Mouse (Mus musculus) ES-E14 (cell line): Measurements from ENCODE around the gene Insc. TPM values are rescaled to one million over a fixed set of nuclear protein-coding genes. Genes with fewer than 3 reads are reported as not detected.
"Not testable (repeated sequence)": the region's sequence is repeated elsewhere in the genome, so short reads cannot be mapped to it uniquely, and the experiment has no call there.

ENCODE experiments used
- DNase-seq: peaks from one replicate; pipeline ENCODE4 v3.0.0-alpha.2; 2013; ENCODE audit warnings: low read depth, low spot score
- H3K27ac ChIP-seq: 2 replicates; pipeline ENCODE4 v1.5.1; 2012; ENCODE audit warnings: low read depth, mild to moderate bottlenecking, low read length, moderate library complexity, mixed read lengths; ENCODE audit not compliant: poor library complexity, insufficient read depth, severe bottlenecking
- H3K36me3 ChIP-seq: 2 replicates; pipeline ENCODE4 v1.6.1; 2012; ENCODE audit warnings: mild to moderate bottlenecking, low read length, moderate library complexity, mixed read lengths; ENCODE audit not compliant: control insufficient read depth, poor library complexity, insufficient read depth, severe bottlenecking
- H3K4me1 ChIP-seq, 2 experiments: fragments of 150-350 bp in 1 of 2; sonication (generic) in 1 of 2; 2 replicates each; pipeline ENCODE4 v1.6.1; 2012; ENCODE audit warnings: low read length in 2 of 2, mild to moderate bottlenecking in 1 of 2, mixed read lengths in 1 of 2; ENCODE audit not compliant: control insufficient read depth in 2 of 2, insufficient read depth in 2 of 2, poor library complexity in 1 of 2
- H3K4me3 ChIP-seq, 2 experiments: fragments of 150-350 bp in 1 of 2; sonication (generic) in 1 of 2; 2 replicates each; pipeline ENCODE4 v1.5.1; 2012; ENCODE audit warnings: low read length in 2 of 2, low read depth in 1 of 2, mild to moderate bottlenecking in 1 of 2, mixed read lengths in 1 of 2; ENCODE audit not compliant: insufficient read depth in 1 of 2, poor library complexity in 1 of 2, severe bottlenecking in 1 of 2
- H3K9ac ChIP-seq: 2 replicates; pipeline ENCODE4 v1.6.1; 2012; ENCODE audit warnings: low read depth, mild to moderate bottlenecking, low read length, mixed read lengths; ENCODE audit not compliant: poor library complexity, insufficient read depth, severe bottlenecking
- H3K9me3 ChIP-seq: fragments of 150-350 bp; sonication (generic); 2 replicates; pipeline ENCODE4 v1.6.1; 2012; ENCODE audit warnings: low read depth, mild to moderate bottlenecking, low read length; ENCODE audit not compliant: control insufficient read depth, insufficient read depth
- CHD2 ChIP-seq: IDR thresholded peaks from 2 replicates; pipeline ENCODE4 v1.6.1; 2014; ENCODE audit warnings: mild to moderate bottlenecking, low read depth, low read length, inconsistent platforms
- HCFC1 ChIP-seq: IDR thresholded peaks from 2 replicates; pipeline ENCODE4 v1.6.1; 2012; ENCODE audit warnings: low read length, inconsistent platforms, borderline replicate concordance; ENCODE audit not compliant: insufficient read depth
- MAFK ChIP-seq: IDR thresholded peaks from 2 replicates; pipeline ENCODE4 v1.6.1; 2014; ENCODE audit warnings: mild to moderate bottlenecking, low read depth, low read length, inconsistent platforms; ENCODE audit not compliant: insufficient read depth
- ZC3H11A ChIP-seq: IDR thresholded peaks from 2 replicates; pipeline ENCODE4 v1.6.1; 2012; ENCODE audit warnings: low read depth, mild to moderate bottlenecking, inconsistent platforms, low read length, borderline replicate concordance
- ZNF384 ChIP-seq: IDR thresholded peaks from 2 replicates; pipeline ENCODE4 v1.6.1; 2012; ENCODE audit warnings: low read depth, low read length, inconsistent platforms
- in situ Hi-C, 2 experiments: fragments of 600-800 bp; cut with MboI; formaldehyde crosslinking; loops; one replicate each; pipeline ENCODE4 v1.15.1; 2025; ENCODE audit warnings: low sequenced_read_pairs in 2 of 2, inconsistent platforms in 1 of 2; ENCODE audit not compliant: unreplicated experiment in 2 of 2
- total RNA-seq: library from RNA; depleted of rRNA; stranded (reverse); fragments of 300-350 nt; gene quantifications from 2 replicates; pipeline ENCODE4 v1.2.3, GENCODE M21; 2012

Insc gene
- total RNA-seq, 1 experiment: 1.7 TPM

DNA sequence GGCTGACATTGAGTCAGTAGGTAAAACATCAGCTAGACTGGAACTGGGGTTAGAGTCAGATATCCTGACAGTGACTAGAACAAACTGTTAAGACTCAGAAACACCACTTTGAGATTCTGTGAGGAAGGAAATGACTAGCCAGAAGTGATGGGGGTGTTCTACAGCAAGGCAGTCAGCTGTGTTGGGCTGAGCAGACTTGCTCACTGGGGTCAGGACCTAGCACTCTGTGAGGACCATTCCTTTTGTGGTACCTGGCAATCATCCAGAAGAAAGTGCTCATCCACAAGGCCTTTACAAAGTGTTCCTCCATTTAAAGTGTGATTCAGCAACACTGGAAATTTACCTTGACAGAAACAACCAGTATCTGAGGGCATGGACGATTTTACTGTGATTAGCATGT is 31.0 kb upstream of the Insc start:
- H3K27ac ChIP-seq: no peak overlapping the region
- TF ChIP-seq HCFC1 (no peak), MAFK (no peak), CHD2 (no peak), ZNF384 (no peak), ZC3H11A (no peak)
- in situ Hi-C loops: no loop called here

DNA sequence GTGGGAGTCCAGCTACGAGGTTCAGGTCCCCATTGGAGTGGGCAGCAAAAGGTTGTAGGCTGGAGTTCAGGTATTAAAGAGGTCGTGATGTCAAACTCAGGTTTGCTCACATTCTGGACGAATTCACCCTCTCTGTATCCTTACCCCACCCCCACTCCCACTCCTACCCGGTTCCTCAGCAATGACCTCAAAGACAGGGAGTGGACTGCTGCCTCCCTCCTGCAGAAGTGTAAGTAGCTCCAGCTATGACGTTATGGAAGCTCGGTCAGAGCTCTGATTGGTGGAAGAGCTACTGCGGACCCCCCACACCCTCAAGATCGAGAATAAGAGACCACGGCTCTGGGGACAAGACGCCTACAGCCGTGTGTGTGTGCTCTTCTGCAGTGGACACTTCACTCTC is 25.2 kb upstream of the Insc start, which contains the start of gene Calcb:
Gene Calcb (plus strand): TSS at position 344 of the 400 bp plus-strand sequence.
- Histone ChIP-seq H3K4me1 (no peaks in the 10 kb centered on the region), H3K9ac (no peak within 1 kb of the TSS), H3K27ac (no peak within 1 kb of the TSS), H3K4me3 (0 out of 4 replicates have a peak within 1 kb of the TSS, but pooled peaks of 1 of the 2 experiments have one; percentile 20), H3K36me3 (no peaks in the 10 kb centered on the region), H3K9me3 (no peaks in the 10 kb centered on the region)
- TF ChIP-seq CHD2 (no peak), MAFK (no peak), ZNF384 (no peak), HCFC1 (no peak), ZC3H11A (no peak)
- DNase-seq: no peak
- in situ Hi-C loops: no loop called here

More for the DNA sequence above, 31.0 kb upstream of the Insc start:
- DNase-seq: no peak
- no peaks in the 10 kb centered on the region for H3K4me1 ChIP-seq
- no peak overlapping the region for H3K4me3 ChIP-seq
- no peaks in the 10 kb centered on the region for H3K36me3 ChIP-seq
- H3K9me3 ChIP-seq: no peaks in the 10 kb centered on the region
- H3K9ac ChIP-seq: no peak overlapping the region

DNA sequence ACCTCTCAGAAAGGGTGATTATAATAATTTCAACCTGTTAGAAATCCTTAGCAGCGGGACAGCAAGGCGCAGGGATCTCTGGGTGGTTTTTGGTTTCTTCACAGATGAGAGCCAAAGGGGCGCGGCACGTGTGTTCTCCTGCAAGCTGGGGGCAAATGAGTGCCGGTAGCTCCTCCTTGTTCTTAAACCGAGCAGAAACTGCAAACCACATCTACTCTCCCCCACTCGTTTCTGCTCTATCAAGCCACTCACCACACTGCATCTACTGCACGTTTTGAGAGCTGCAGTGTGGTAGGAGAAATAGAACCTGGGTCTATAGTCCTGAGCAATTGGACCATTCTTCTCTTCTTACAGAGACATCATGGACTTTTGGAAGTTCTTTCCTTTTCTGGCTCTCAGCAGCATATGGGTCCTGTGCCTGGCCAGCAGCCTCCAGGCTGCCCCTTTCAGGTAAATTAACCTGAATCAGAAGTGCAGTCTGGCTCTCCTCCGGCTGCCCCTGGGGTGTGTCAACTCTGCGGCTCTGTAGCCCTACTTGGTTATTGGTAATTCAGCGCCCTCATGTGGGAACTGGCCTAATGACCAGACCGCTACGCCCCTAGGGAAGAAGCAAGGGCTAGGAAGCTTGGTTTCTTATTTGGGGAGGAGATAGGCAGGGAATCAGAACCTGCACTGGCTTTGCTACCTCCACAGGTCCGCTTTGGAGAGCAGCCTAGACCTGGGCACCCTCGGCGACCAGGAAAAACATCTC is 23.9 kb upstream of the Insc start:
- DNase-seq: no peak
- H3K9me3 ChIP-seq: no peaks in the 10 kb centered on the region
- TF ChIP-seq ZC3H11A (peak; percentile 62; the same call in 1 of the 2 replicates), CHD2 (no peak)
- in situ Hi-C loops: no loop called here
- 0 out of 4 replicates have a peak overlapping the region, but pooled peaks of 1 of the 2 experiments have one; percentile 20 for H3K4me3 ChIP-seq
- no peaks in the 10 kb centered on the region for H3K4me1 ChIP-seq
- no peaks in the 10 kb centered on the region for H3K36me3 ChIP-seq
- H3K27ac ChIP-seq: no peak overlapping the region
- H3K9ac ChIP-seq: no peak overlapping the region

DNA sequence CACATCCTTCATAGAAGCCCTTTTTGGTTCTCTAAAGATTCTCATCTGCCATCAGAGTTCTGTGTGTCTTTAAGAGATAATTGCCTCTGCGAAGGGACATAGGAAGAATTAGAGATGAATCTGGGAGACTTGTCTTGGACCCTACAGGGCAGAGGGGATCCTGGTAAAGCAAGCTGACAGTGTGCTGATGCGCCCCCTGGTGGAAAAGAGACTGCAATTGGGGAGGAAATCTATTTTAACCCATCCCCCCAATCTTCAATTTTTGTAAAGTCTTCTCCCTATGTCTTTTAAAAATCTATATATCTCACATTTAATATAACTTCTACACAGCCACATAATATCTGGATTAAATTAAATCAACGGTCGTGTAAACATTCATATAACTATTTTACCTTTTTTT is 13.8 kb upstream of the Insc start:
- H3K9me3 ChIP-seq, DNase-seq, H3K4me3 ChIP-seq, H3K27ac ChIP-seq, H3K4me1 ChIP-seq, H3K36me3 ChIP-seq, H3K9ac ChIP-seq: not testable (repeated sequence)
- in situ Hi-C loops: loop anchor here in 1 of 2 experiments (10.0 kb wide), 1 partner anchor 85 kb away; no protein-coding TSS in a partner anchor

DNA sequence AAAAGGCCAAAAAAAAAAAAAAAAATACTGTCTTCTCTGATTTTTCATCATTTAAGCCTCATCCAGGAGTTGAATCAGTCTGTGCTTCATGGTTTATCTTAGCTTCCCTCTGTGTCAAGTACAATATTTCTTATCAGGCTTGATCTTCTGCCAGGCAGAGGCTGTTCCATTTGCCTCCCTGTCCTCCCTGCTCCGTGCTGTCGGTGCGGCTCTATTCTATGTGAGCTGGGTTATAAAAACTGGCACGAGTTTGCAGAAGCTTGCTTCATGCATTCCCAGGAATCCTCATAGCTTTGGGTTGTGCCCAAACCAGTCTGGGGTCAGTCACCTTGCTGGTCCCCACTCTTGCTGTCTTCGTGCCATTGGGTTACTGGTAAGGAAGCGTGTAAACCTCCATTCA is 12.3 kb upstream of the Insc start:
- no peak overlapping the region for H3K9ac ChIP-seq
- no peaks in the 10 kb centered on the region for H3K36me3 ChIP-seq
- no peak for DNase-seq
- TF ChIP-seq ZNF384 (no peak), ZC3H11A (no peak), CHD2 (no peak), MAFK (no peak), HCFC1 (no peak)
- no peak overlapping the region for H3K27ac ChIP-seq
- no peaks in the 10 kb centered on the region for H3K4me1 ChIP-seq
- H3K9me3 ChIP-seq: no peaks in the 10 kb centered on the region
- in situ Hi-C loops: loop anchor here in 1 of 2 experiments (10.0 kb wide), 1 partner anchor 84 kb away; no protein-coding TSS in a partner anchor
- H3K4me3 ChIP-seq: no peak overlapping the region

DNA sequence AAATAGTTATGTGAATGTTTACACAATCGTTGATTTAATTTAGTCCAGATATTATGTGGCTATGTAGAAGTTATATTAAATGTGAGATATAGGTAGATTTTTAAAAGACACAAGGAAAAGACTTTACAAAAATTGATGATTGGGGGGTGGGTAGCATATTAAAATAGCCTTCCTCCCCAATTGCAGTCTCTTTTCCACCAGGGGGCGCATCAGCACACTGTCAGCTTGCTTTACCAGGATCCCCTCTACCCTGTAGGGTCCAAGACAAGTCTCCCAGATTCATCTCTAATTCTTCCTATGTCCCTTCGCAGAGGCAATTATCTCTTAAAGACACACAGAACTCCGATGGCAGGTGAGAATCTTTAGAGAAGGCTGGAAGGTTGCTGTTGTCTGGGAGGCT is 11.8 kb upstream of the Insc start:
- H3K4me1 ChIP-seq, H3K27ac ChIP-seq, H3K9ac ChIP-seq, H3K4me3 ChIP-seq, DNase-seq, H3K9me3 ChIP-seq, H3K36me3 ChIP-seq: not testable (repeated sequence)
- in situ Hi-C loops: loop anchor here in 1 of 2 experiments (10.0 kb wide), 1 partner anchor 83 kb away; no protein-coding TSS in a partner anchor
